Mouse (Mus musculus) 3134 (cell line): ENCODE results near the gene Nap1l4.

Source experiments
- DNase-seq: peaks from one replicate; pipeline ENCODE4 v3.0.0-alpha.2; 2011; ENCODE audit warnings: low spot score; ENCODE audit not compliant: insufficient read length; ENCODE audit errors: extremely low read depth

Nap1l4 gene

DNA sequence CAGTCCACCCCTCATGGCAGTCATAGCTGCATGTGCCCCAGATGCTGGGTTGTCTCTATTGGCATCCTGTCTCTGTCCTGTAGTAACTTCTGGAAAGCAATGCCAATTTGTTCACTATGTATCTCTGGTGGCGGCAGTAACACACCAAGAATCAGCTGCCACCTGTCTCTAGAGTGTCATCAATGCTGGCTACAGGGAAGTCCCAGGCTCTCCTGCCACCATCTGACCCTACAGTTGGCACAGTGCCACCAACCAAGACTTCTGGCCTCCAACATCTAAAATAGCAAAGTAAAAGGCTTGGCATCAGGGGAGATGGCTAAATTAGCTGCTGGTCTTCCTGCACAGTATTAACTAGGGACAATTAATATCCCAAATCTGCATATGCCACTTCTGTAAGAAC, 16.5 kb downstream of the Nap1l4 start:
- no peak for DNase-seq

DNA sequence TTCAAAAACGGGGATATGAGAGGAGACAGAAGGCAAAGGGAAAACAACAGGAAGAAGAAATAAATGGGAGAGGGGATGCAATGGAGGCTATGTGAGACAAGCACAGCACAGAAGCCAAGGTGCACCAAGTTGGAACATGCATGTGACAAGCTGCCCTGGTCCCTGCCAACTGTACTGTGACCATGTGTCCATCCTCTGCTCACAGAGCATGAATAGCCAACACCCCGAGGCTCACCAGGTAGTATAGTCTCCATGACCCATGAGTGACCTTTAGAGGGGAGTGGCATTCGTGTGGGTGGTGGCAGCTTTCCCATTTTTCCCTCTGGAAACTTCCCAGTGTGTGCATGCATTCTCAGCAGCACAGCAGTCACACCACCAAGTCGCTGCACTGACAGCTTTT, 29.6 kb downstream of the Nap1l4 start:
- no peak for DNase-seq

DNA sequence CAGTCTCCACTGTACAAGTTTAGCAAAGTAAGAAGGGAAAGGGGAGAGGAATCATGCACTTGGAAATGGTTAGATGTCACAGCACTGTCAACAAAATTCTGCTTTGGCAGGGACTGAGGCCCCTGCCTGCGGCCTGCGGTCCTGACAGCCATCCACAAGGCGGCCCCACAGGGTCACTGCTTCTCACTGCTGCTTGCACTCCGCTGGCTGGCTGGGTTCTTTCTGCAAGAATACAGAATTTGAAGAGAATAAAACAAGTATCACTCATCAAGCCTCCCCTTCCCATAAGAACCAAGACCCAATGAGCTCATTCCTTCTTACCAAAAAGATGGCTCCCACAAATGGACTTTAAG, 34.5 kb downstream of the Nap1l4 start:
- DNase-seq: no peak

DNA sequence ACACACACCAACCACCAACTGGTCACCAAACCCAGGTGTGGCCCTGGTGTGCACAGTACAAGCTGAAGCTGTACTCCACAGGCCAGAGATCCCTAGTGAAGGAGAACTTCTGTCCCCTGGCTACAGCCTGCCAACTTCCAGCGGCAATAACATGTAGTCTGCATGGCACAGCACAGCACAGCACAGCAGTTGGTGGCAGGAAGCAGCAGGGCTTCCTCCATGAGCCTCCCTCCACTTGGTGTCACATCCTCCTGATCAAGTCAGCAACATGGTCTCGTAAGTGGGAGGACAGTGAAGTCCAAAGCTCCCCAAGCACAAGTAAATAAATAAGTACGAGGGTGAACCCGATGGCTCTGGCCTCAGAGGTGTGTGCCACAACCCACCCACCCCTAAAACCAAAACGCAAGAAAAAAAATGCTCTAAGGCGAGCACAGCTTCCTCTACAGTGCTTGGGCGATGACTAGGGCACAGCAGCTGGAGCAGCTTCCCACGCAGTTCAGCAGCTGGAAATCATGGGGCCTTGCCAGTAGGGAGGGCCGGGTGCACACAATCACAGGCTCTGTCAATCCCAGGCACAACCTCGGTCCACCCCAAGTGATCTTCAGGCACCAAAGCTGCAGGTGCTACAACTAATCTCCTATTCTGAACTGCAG, 35.0 kb downstream of the Nap1l4 start:
- DNase-seq: no peak

DNA sequence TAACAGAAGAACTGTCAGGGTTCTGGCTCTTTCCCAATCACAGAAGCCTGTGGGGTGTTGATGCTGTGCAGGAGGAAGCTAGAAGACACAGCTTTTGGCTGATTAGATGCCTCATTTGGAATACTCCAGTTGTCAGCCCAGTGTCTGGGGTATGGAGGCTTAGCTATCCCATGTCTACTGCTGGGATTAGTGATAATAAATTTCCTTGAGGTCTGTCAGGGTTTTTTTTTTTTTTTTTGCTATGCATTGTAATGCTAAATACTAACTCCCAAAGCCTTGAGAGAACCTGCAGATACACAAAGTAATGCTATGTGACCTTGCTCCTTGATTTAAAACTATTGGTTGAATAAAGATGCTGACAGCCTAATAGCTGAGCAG, 37.6 kb downstream of the Nap1l4 start:
- no peak for DNase-seq

DNA sequence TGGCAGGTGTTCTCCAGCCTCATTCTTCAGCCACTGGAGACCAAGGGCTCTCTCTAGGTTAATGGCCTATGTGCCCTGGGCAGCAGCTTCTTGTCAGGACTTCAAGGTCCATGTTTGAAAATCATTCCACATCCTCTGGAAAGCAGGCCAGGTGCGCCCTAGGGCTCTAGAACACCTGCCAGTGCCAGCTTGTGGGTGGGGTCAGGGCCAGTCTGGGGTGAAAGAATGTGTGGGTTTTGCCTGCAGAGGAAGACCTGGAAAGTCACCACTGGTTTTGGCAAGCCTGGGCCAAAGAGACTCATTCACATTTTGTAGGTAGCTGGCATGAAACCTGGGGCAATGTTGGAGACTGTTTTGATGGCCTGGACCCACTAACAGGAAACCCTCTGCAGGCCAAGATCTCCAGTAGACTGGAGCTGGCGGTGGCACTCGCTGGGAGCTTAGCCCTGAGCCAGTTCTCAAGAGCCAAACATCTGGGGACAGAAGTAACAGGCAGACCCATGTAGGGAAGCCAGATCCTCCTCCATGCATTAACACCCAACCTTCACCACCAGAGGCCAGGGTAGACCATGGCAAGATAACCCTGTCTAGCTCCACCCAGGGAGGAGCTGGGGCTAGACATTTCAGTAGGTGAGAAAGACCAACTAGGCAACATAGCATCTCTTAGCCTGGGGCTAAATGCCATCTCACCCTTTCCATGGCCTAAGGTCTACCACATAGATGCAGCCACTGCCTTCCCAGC, 38.1 kb downstream of the Nap1l4 start:
- no peak for DNase-seq

DNA sequence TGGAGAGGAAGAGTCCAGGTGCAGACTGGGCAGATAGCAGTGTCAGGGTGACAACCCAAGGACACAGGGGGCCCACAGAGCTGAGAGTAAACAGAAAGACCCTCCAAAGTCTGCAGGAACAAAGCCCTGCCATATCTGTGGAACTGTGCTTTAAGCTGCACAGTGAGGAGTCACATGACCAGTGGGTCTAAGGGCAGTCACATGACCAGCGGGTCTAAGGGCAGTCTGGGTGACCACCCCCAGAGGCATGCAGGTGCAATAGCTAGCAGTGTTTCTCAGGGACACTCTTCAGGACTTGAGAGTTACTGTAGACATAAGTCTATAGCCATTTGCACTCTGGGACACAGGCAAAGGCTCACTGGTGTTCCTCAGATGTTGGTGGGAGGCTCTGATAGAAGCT, 39.3 kb downstream of the Nap1l4 start:
- no peak for DNase-seq

DNA sequence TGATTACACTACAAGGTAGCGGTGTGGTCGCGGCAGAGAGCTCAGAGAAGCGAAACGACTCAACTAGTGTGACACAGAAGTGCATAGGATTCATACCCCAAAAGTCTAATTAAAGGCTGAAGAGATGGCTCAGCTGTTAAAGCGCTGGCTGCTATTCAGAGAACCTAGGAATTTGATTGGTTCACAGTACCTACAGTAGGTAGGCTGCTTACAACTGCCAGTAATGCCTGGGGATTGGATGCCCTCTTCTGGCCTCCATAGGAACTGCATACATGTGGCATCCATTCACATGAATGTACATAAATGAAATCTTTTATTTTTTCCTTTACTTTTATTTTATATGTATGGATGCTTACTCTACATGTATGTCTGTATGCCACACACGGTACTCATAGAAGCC, 42.2 kb downstream of the Nap1l4 start:
- DNase-seq: no peak

DNA sequence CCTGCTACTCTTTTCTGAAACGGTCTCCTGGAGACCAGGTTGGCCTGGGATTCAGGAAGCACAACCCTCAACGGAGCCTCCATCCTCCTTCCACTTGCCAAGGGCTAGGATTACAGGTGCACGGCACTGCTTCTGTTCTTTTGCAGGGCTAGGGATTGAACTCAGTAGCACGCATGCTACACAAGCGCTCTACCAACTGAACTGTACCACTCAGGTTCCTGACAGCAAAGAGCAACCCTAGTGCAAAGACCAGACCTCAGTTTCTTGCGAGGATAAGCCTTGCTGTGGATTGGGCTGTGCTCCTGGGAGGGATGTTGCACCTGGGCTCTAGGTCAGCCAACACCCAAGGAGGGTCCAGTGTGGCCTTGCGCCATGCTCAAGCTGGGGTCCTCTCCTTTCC, 42.6 kb downstream of the Nap1l4 start:
- no peak for DNase-seq

DNA sequence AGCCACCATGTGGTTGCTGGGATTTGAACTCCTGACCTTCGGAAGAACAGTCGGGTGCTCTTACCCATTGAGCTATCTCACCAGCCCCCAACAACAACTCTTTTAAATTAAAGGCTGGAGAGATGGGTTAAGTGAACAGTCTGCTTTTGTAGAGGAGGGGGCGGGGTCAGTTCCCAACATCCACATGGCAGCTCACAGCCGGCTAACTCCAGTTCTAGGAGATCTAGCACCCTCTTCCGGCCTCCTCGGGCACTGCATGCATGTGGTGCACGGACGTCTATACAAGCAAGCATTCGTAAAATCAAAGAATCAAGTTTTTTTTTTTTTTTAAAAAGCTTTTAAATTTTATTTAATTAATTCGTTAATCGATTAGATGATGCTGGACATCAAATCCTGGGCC, 43.1 kb downstream of the Nap1l4 start:
- no peak for DNase-seq

DNA sequence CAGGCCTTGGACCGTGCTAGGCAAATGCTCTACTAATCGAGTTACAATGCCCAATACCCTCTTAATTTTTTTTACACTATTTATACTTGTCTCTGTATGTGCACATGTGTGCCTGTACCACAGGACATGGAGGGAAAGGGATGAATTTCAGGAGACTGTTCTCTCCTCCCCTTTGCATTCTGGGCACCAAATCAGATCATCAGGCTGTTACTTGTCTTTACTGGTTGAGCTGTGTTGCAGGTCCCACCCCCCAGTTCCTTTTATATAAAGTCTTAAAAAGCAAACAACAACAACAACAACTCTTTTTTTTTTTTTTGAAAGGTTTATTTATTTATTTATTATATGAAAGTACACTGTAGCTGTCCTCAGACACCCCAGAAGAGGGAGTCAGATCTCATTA, 43.5 kb downstream of the Nap1l4 start:
- DNase-seq: no peak

DNA sequence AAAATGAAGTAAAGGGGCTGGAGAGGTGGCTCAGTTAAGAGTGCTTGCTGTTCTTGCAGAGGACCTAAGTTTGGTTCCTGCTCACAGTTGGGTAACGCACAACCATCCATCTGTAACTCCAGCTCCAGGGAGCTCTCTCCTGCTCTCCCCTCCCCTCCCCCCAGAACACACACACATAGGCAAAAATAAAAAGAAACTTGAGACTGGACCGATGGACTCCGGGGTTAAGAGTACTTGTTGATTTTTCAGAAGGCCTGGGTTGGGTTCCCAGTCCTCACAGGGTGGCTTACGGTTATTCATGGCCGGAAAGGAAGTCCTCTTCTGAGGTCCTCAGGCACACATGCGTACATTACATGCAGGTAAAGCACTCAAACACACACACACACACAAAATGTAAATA, 45.0 kb downstream of the Nap1l4 start:
- DNase-seq: no peak

DNA sequence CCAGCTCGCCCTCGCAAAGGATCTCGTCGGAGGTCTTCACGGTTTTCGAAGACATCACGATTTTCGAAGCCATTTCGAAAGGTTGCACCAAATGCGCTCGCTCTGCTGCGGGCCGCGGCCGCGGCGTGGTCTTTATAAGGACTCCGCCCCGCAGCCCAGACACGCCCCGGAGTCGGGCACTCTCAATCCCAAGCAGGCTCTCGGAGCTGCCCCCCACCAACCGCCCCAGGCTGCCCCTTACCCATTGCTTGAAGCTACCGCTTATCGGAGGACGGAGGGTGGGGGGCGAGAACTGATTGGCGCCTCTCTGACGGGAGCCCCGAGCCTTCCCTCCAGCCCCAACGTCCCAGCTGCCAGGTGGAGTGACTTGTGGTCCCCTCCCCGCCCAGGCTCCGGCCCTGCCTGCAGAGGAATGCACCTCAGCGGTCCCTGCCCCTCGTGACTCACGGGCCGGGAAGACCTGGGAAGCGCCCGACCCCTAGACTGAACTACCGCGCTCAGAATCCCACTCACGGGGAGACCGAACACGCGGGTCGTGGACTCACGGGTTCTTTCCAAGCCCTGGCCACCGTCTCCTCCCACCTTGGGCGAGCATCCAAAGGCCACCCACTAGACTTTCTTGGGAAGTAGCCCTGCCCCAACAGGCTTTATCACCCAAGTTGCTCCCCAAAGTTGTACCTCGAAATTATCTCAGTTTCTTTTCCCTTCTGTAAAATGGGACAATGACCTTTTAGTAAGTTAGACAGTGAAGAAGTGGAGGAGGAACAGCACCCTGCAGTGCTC, 46.3 kb downstream of the Nap1l4 start, which contains the start of gene Phlda2:
Gene Phlda2, minus strand, starts transcription at position 733 of the 783 bp plus-strand sequence.
- DNase-seq: no peak

DNA sequence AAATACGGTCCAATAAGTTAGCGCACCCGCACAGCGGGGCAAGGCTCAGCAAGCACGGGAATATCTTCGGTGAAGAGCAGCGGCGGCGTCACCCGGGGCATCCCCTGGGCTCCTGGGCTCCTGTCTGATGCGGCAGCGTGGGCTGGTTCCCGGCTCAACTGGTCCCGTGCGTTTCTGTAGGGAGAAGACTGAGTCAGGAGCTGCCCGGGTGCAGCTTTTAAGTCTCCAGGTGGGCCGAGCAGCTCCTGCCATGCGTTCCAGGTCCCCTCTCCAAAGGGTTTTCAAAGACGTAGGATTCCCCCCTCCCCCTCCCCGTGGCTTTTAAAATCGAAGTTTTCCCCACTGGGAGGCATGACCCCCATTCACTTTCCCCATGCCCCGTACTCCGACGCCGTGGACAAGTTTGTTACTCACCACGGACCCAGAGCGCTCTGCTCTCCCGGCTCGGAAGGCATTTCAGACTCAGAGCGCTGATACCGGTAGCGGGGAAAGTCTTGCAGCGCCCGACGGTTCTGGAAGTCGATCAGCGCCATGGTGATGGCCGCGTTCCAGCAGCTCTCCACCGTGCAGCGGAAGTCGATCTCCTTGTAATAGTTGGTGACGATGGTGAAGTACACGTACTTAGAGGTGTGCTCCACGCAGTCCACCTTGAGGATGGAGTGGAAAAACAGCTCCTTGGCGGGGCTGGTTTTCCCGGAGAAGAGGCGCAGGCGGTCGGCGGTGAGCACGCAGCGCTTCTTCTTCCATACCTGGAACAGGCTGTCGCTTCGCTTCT, 47.1 kb downstream of the Nap1l4 start:
- DNase-seq: no peak

DNA sequence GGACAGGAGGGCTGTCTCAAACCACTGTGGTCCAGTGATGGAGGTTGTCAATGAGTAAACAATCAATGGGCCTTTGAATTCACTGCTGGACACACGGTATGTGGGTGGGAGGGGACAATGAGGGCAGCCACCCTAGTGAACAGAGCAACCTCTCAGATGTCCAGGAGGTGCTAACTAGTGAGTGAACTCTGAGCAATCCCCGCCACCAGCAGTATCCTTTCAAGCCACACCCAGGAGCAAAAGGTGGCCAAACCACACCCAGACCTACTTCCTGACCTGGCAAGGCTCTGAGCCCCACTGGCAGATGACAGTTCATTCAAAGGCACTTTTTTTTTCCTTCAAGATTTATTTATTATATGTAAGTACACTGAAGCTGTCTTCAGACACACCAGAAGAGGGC, 48.0 kb downstream of the Nap1l4 start:
- no peak for DNase-seq

DNA sequence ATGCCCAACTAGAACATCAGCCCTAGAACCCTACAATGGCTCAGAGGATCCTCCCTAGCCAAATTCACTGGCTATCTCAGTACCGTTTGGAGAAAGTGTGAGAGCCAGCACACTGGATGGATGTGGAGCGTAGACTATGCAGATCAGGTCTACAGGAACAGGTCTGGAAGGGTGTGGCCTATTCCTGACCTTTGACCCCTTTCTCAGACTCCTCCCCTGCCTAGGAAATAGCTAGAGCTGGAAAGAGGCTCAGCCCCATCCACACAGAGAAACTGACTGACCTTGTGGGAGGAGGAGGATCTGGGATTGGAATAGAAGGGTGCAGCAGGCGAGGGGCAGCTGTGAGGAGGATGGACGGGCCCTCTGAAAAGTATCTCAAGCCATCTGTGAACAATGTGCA, 50.3 kb downstream of the Nap1l4 start:
- DNase-seq: no peak

DNA sequence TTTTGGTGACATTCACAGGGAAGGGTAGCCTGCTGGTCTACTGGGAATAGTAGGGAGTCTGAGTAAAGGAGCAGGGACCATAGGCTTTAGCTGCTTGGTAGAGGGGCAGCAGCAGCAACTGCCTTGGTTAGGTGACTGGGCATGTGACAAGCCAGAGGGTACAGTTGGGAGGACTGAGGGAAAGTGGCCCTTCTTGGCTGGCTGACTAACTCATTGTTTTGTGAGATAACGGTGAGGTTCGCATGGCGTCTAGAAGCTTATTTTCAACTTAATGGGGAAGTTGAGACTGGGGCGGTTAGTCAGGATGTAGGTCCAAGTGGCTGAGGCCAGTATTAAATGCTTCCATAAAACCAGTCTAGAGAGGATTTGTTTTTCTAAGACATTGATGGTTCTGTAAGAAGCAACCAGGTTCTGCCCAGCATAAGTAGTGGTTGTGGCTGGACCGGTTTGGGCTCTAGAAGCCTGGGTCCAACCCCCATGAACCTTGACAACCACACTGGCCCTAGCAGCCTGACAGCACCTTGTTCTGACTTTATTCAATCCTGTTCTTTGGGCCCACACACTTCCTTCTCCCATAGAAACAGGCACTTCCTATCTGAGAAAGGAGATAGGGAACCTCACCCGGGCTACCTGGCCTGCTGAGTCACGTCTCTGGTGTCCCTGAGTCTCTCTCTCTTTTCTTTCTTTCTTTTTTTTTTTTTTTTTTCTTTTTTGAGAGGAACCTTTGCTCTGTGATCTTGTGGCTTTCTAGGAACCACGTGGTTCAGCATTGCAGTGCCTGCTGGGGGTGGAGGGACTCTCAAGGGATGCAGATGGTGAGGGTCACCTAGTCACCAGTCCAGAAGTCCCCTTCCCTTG, 53.6 kb downstream of the Nap1l4 start:
- DNase-seq: no peak

DNA sequence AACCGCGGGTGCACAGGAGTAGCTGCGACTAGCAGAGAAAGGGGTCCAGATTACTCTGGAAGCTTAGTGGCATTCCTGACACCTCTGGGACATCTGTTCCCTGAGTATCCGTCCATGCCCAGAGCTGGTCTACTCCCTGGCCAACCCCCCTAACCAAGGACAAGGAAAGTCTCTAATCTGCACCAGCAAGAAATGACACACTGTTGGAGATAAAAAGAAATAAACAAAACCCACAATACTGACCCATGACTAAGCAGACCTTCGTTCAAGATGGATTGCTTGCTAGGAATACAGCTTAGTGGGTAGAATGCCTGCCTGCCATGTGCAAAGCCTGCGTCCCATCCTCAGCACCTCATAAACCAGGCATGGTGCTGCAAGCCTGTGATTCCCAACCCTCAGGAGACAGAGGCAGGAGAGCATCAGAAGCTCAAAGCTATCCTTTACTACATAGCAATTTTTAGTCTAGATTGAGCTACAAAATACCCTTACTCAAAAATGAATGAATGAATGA, 55.2 kb downstream of the Nap1l4 start:
- DNase-seq: no peak

DNA sequence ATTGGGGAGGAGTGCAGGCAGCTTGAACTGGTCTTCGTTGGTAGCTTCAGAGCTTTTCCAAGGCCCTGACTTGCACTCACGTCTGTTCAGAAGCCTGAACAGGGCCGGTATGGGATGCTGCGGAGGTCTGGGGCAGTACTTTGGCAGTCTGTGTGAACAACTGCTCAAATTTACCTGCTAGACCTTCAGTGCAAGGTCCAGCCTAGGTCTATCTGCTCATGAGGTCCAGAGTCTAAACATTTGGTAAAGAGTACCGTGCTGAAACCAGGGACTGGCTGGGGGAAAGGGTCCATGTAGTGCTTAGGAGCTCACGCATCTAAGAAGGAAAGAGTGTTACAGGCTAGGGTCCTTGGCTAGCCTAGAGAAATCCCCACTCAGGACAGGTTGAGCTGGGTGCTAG, 59.2 kb downstream of the Nap1l4 start:
- no peak for DNase-seq

DNA sequence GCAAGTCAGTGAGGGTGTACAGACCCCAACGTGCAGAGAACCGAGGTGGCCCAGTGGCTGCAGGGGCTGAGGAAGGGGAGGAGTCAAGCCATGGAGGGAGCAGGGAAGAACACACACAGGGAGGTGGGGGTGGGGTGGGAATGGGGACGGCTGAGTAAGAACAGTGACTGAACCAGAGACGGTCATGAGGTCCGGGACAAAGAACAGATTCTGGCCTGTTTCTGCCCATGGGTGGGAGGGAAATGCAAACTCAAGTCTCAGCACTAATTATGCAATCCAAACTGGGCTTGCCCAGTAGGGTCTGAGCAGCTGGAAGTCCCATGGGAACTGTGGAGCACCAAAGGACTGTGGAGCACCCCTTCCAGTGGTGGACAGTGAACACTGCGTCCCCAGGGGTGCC, 66.4 kb downstream of the Nap1l4 start:
- no peak for DNase-seq
